ENCODE assay signal across 13 mouse cellular contexts in genomic region chr11:118014391-118014995, GRCm38 (mm10). TPM values are rescaled to one million over a fixed set of nuclear protein-coding genes. Genes with fewer than 3 reads are reported as not detected.
DNase-seq lines count a peak whose midpoint lies in the region; ATAC-seq and TF ChIP-seq lines count a peak whose summit lies in the region.
"Had no signal": no experiment of that assay in that cellular context is flagged by ENCODE, and none has a peak within 500 bp of the region (broad histone marks: within the 10 kb centered on the region; RNA-seq: fewer than 3 reads in every experiment).

No protein-coding gene starts in this region.

- H3K9me3 ChIP-seq in intestine, postnatal 0 days (ENCODE audit: control insufficient read depth), result no peaks in the 10 kb centered on the region
- H3K9me3 ChIP-seq: neural tube, embryonic 12.5 days had no signal

- peak; percentile 82 for ATAC-seq in activated CD4-positive, CD25-positive, alpha-beta regulatory T cell, adult 4 months
- ATAC-seq in neutrophil, adult 5-6 weeks (ENCODE audit: extremely low read depth, insufficient number of reproducible peaks, low FRiP score, poor library complexity, severe bottlenecking), result peak; percentile 40
- ATAC-seq in intestine, postnatal 0 days, result no peak
- ATAC-seq: hindbrain, embryonic 16.5 days had no signal

- peak overlapping the region; percentile 14; the same call in 1 of the 2 replicates for H3K27ac ChIP-seq in layer of hippocampus, adult 2 months
- H3K27ac ChIP-seq in intestine, postnatal 0 days (ENCODE audit: low read depth, low read length), result no peak overlapping the region
- H3K27ac ChIP-seq: neural tube, embryonic 12.5 days had no signal

- peaks cover 49% of the 10 kb centered on the region for H3K36me3 ChIP-seq in intestine, postnatal 0 days (ENCODE audit: control insufficient read depth, insufficient read depth)

- H3K4me2 ChIP-seq in intestine, postnatal 0 days (replicated peaks; ENCODE audit: low read depth), result no peak overlapping the region
- H3K4me2 ChIP-seq: neural tube, embryonic 12.5 days had no signal

- no peak for TF ChIP-seq CTCF in layer of hippocampus, adult 2 months (conservative IDR thresholded peaks at IDR 0.05)
- no peak for TF ChIP-seq CTCF in intestine, postnatal 0 days (IDR thresholded peaks at IDR 0.05; ENCODE audit: low read depth)

- H3K4me3 ChIP-seq in layer of hippocampus, adult 2 months, result no peak overlapping the region
- no peak overlapping the region for H3K4me3 ChIP-seq in intestine, postnatal 0 days (ENCODE audit: low read depth, low read length)
- H3K4me3 ChIP-seq: neural tube, embryonic 12.5 days had no signal

- no peaks in the 10 kb centered on the region for H3K27me3 ChIP-seq in intestine, postnatal 0 days (replicated peaks; ENCODE audit: control insufficient read depth, insufficient read depth, low read length)
- H3K27me3 ChIP-seq: neural tube, embryonic 12.5 days had no signal

- WGBS in intestine, postnatal 0 days, result 86% methylated on average over 11 of the region's 12 CpGs

- DNase-seq in layer of hippocampus, adult 2 months (ENCODE audit: low spot score in 2 of 2), result no peak
- DNase-seq in layer of hippocampus, adult 11-12 months (ENCODE audit: low spot score), result no peak
- DNase-seq in thymus, postnatal 36 days, result peak; percentile 77 to 79
- DNase-seq in urinary bladder, adult 2 months (ENCODE audit: low spot score), result no peak
- DNase-seq in neural tube, embryonic 10.5 days (ENCODE audit: extremely low spot score, low spot score), result no peak
- DNase-seq: cerebellum, adult 2 months; kidney, postnatal 10 days; right cerebral cortex, adult 18-20 months had no signal

- no peak overlapping the region for H3K9ac ChIP-seq in intestine, postnatal 0 days (ENCODE audit: low read depth, low read length)
- H3K9ac ChIP-seq: neural tube, embryonic 12.5 days had no signal

- peaks cover 10% of the 10 kb centered on the region for H3K4me1 ChIP-seq in intestine, postnatal 0 days (replicated peaks; ENCODE audit: control insufficient read depth, insufficient read depth, low read length)

RNA-seq across cellular contexts. Expression of gene Pgs1, which starts 28.4 kb away (rescaled TPM):
- 10 to 100 TPM; 76.2 to 81.3 TPM for total RNA-seq in layer of hippocampus, adult 2 months (2021)
- 10 to 100 TPM; 34.6 to 38.3 TPM for polyA plus RNA-seq in activated CD4-positive, CD25-positive, alpha-beta regulatory T cell, adult 4 months (2017; shearing (Covaris generic))
- total RNA-seq in neutrophil, adult 5-6 weeks (2017), result 51.2 and 58.3 TPM in 2 replicates
- 23.1 and 24.0 TPM in 2 replicates for polyA plus RNA-seq in intestine, postnatal 0 days (2015; fragmentation: Nextera tagmentation; extraction: Ambion mirVana)
- polyA plus RNA-seq in urinary bladder, adult 2 months (2012; rRNA removed), result 24.6 and 31.2 TPM in 2 replicates

RNA-seq across cellular contexts. Expression of gene Socs3, which starts 44.6 kb away (rescaled TPM):
- total RNA-seq in layer of hippocampus, adult 2 months (2021), result 1 to 10 TPM in 1 of 2 experiments, under 1 TPM in 1; 0.92 to 1.3 TPM
- polyA plus RNA-seq in activated CD4-positive, CD25-positive, alpha-beta regulatory T cell, adult 4 months (2017; shearing (Covaris generic)), result 10 to 100 TPM; 42.5 to 43.1 TPM
- 252 and 268 TPM in 2 replicates for total RNA-seq in neutrophil, adult 5-6 weeks (2017)
- 15.7 and 15.9 TPM in 2 replicates for polyA plus RNA-seq in intestine, postnatal 0 days (2015; fragmentation: Nextera tagmentation; extraction: Ambion mirVana)
- polyA plus RNA-seq in urinary bladder, adult 2 months (2012; rRNA removed), result 7.8 and 9.8 TPM in 2 replicates

Comparison
In these comparisons a context has a peak if more than half of its experiments do, and no peak if none do; other contexts are left out.
1. DNase-seq: peak in thymus, postnatal 36 days (2 of 2); none in layer of hippocampus, adult 2 months (0 of 2), layer of hippocampus, adult 11-12 months (single experiment), urinary bladder, adult 2 months (single experiment) and neural tube, embryonic 10.5 days (single experiment).